Mouse (Mus musculus) layer of hippocampus, postnatal 36 days (tissue): Measurements from ENCODE around the gene Zfp985. TPM values are rescaled to one million over a fixed set of nuclear protein-coding genes. Genes with fewer than 3 reads are reported as not detected.
"Not testable (repeated sequence)": the region's sequence is repeated elsewhere in the genome, so short reads cannot be mapped to it uniquely, and the experiment has no call there.

Source experiments
- DNase-seq, 2 experiments: peaks; one replicate each; pipeline ENCODE4 v3.0.0; 2022
- total RNA-seq, 2 experiments: library from RNA; stranded (reverse); gene quantifications; 2 replicates each; pipeline ENCODE4 v1.2.3; 2021

Zfp985 gene
- total RNA-seq, 2 experiments from 2014 or later: not detected

- DNase-seq: no peak
Measured at GRCm38 (mm10) chr4:147605521-147605920, 52.4 kb downstream of the Zfp985 start.

- not testable (repeated sequence) for DNase-seq
Measured at GRCm38 (mm10) chr4:147606511-147606910, 53.4 kb downstream of the Zfp985 start.

- DNase-seq: not testable (repeated sequence)
Measured at GRCm38 (mm10) chr4:147633818-147634262, 80.8 kb downstream of the Zfp985 start.

Other genes starting within 250 kb of the Zfp985 start
- gene Zfp988, start 247.6 kb upstream of the Zfp985 start, total RNA-seq: under 1 TPM; 0.20 TPM
- gene Zfp978, start 192.0 kb upstream of the Zfp985 start, total RNA-seq: not detected
- 1 to 10 TPM; 3.1 to 3.5 TPM for gene Zfp982, start 60.9 kb upstream of the Zfp985 start, total RNA-seq
- gene Gm16503, start 13.1 kb upstream of the Zfp985 start, total RNA-seq: under 1 TPM; 0.20 to 0.33 TPM
- under 1 TPM; 0.35 to 0.43 TPM for gene Zfp979, start 89.2 kb downstream of the Zfp985 start, total RNA-seq
- gene Zfp534, start 149.3 kb downstream of the Zfp985 start, total RNA-seq: not detected